Mouse (Mus musculus) ES-E14 (cell line): ENCODE results near the gene Sod1.

ENCODE experiments used
- HCFC1 ChIP-seq: IDR thresholded peaks from 2 replicates; pipeline ENCODE4 v1.6.1; 2012; ENCODE audit warnings: low read length, inconsistent platforms, borderline replicate concordance; ENCODE audit not compliant: insufficient read depth
- ZC3H11A ChIP-seq: IDR thresholded peaks from 2 replicates; pipeline ENCODE4 v1.6.1; 2012; ENCODE audit warnings: low read depth, mild to moderate bottlenecking, inconsistent platforms, low read length, borderline replicate concordance

- TF ChIP-seq ZC3H11A (no peak), HCFC1 (no peak)
Measured at GRCm38 (mm10) chr16:90208996-90209395, 11.6 kb upstream of the Sod1 start.
